Mouse (Mus musculus) stomach, postnatal 0 days (tissue): Measurements from ENCODE around the gene Btbd19.

ENCODE experiments used
- CTCF ChIP-seq: IDR thresholded peaks from 2 replicates; pipeline ENCODE4 v1.5.1; 2016; ENCODE audit warnings: antibody characterized with exemption, low read depth, mild to moderate bottlenecking, moderate library complexity
- EP300 ChIP-seq: optimal IDR thresholded peaks from 2 replicates; pipeline ENCODE3; 2016; ENCODE audit warnings: antibody characterized with exemption

- TF ChIP-seq CTCF = peak; percentile 29
- no peak for TF ChIP-seq EP300
These were observed 12.3 kb downstream of the Btbd19 start for GRCm38 (mm10) chr4:117113237-117113636.
